Mouse (Mus musculus) olfactory bulb, adult 2 months (tissue): ENCODE measurements around the gene Pglyrp2.

Experiments
- CTCF ChIP-seq: fragments of 200-500 bp; IDR thresholded peaks from 2 replicates; pipeline ENCODE4 v1.5.1; 2012; ENCODE audit warnings: low read depth, mild to moderate bottlenecking, low read length, moderate library complexity; ENCODE audit not compliant: insufficient read depth
- POLR2A ChIP-seq: fragments of 200-500 bp; IDR thresholded peaks from 2 replicates; pipeline ENCODE4 v1.6.1; 2012; ENCODE audit warnings: mild to moderate bottlenecking, low read depth, low read length, moderate library complexity; ENCODE audit not compliant: insufficient read depth

DNA sequence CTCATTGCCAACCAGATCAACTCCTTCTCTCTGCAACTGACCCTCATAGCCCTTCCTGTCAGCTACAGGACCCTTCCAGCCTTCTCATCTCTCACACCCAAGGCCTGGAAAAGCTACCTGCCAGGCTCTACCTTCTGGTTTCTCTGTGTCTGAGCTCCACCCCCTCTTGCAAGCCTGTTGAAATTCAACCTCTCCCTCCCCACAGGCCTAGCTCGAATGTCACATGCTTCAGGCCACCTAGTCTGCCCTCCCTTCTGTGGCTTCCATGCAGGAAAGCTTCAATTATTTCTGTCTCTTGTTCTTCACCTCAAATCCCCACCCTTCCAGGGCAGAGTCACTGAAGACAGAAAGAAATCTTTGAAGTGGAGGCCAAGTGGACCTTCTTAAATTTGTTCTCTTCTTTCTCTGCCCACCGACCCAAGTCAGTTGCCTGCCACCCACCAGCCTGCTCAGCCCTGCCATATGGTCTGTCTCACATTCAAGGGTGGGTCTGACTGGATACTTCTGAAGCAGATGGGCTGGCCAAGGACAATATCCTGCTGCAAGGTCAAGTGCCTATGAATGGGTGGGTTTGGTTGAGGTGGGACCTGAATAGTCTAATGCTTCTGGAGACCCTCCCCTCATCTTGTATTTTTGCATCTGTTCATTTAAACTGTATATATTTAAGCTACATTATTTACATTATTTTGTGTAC is 27.0 kb upstream of the Pglyrp2 start:
- TF ChIP-seq POLR2A (no peak), CTCF (no peak)
